Mouse (Mus musculus) MEL (cell line): Measurements from ENCODE around the gene Cmc4. TPM values are rescaled to one million over a fixed set of nuclear protein-coding genes. Genes with fewer than 3 reads are reported as not detected.
A peak's percentile ranks its signal among the peaks of the same experiment; 100 is the strongest.

ENCODE experiments used
- DNase-seq: peaks from one replicate; pipeline ENCODE4 v3.0.0; 2011; ENCODE audit warnings: low read depth, low spot score
- H3K27ac ChIP-seq: 2 replicates; pipeline ENCODE4 v1.5.1; 2012; ENCODE audit warnings: low read depth, mild to moderate bottlenecking, control low read depth, low read length, moderate library complexity; ENCODE audit not compliant: control insufficient read depth
- H3K27me3 ChIP-seq, 2 experiments: fragments of 150-350 bp in 1 of 2; sonication (generic) in 1 of 2; 2 replicates each; pipeline ENCODE4 v1.6.1; 2012; ENCODE audit warnings: low read length in 2 of 2, mild to moderate bottlenecking in 2 of 2, improper control_type of control experiment in 1 of 2, moderate library complexity in 1 of 2; ENCODE audit not compliant: insufficient read depth in 2 of 2, control insufficient read depth in 1 of 2
- H3K36me3 ChIP-seq, 2 experiments: 2 replicates each; pipeline ENCODE4 v1.6.1; 2012 to 2014; ENCODE audit warnings: low read length in 2 of 2, improper control_type of control experiment in 1 of 2, inconsistent platforms in 1 of 2, mild to moderate bottlenecking in 1 of 2; ENCODE audit not compliant: insufficient read depth in 2 of 2, control insufficient read depth in 1 of 2
- H3K4me1 ChIP-seq, 2 experiments: fragments of 150-350 bp in 1 of 2; sonication (generic) in 1 of 2; 2 replicates each; pipeline ENCODE4 v1.6.1; 2012; ENCODE audit warnings: low read length in 2 of 2, improper control_type of control experiment in 1 of 2, mild to moderate bottlenecking in 1 of 2; ENCODE audit not compliant: insufficient read depth in 2 of 2, control insufficient read depth in 1 of 2
- H3K4me3 ChIP-seq, 2 experiments: fragments of 150-350 bp in 1 of 2; sonication (generic) in 1 of 2; 2 replicates each; pipeline ENCODE4 v1.5.1; 2012; ENCODE audit warnings: low read depth in 2 of 2, low read length in 2 of 2, mild to moderate bottlenecking in 2 of 2, moderate library complexity in 2 of 2, control low read depth in 1 of 2, improper control_type of control experiment in 1 of 2; ENCODE audit not compliant: control insufficient read depth in 1 of 2, insufficient read depth in 1 of 2
- H3K79me2 ChIP-seq: 2 replicates; pipeline ENCODE4 v1.6.1; 2012; ENCODE audit warnings: mild to moderate bottlenecking, low read length, moderate library complexity; ENCODE audit not compliant: control insufficient read depth, poor library complexity, insufficient read depth
- H3K9ac ChIP-seq: 2 replicates; pipeline ENCODE4 v1.6.1; 2012; ENCODE audit warnings: low read depth, mild to moderate bottlenecking, control low read depth, low read length, moderate library complexity; ENCODE audit not compliant: control insufficient read depth, poor library complexity, severe bottlenecking
- H3K9me3 ChIP-seq: fragments of 150-350 bp; sonication (generic); replicated peaks from 2 replicates; pipeline ENCODE4 v1.6.1; 2012; ENCODE audit warnings: mild to moderate bottlenecking, low read length, improper control_type of control experiment, moderate library complexity; ENCODE audit not compliant: insufficient read depth
- CHD2 ChIP-seq: IDR thresholded peaks from 2 replicates; pipeline ENCODE4 v1.6.1; 2011; ENCODE audit warnings: low read length, improper control_type of control experiment
- EP300 ChIP-seq, 2 experiments: IDR thresholded peaks; 2 replicates each; pipeline ENCODE4 v1.6.1; 2011; ENCODE audit warnings: improper control_type of control experiment in 2 of 2, low read length in 2 of 2, low read depth in 1 of 2, mild to moderate bottlenecking in 1 of 2
- ETS1 ChIP-seq: IDR thresholded peaks from 2 replicates; pipeline ENCODE4 v1.6.1; 2012; ENCODE audit warnings: low read depth, mild to moderate bottlenecking, inconsistent platforms, low read length, improper control_type of control experiment, moderate library complexity
- GATA1 ChIP-seq: IDR thresholded peaks from 2 replicates; pipeline ENCODE4 v1.6.1; 2011; ENCODE audit warnings: low read depth, low read length, improper control_type of control experiment
- HCFC1 ChIP-seq: IDR thresholded peaks from 2 replicates; pipeline ENCODE4 v1.6.1; 2012; ENCODE audit warnings: low read depth, mild to moderate bottlenecking, inconsistent platforms, low read length, improper control_type of control experiment, moderate library complexity
- KAT2A ChIP-seq: conservative IDR thresholded peaks from 2 replicates; pipeline ENCODE4 v1.6.1; 2012; ENCODE audit warnings: low read depth, low read length, improper control_type of control experiment, inconsistent platforms
- NELFE ChIP-seq: IDR thresholded peaks from 2 replicates; pipeline ENCODE4 v1.6.1; 2011; ENCODE audit warnings: low read depth, low read length, improper control_type of control experiment
- RCOR1 ChIP-seq: IDR thresholded peaks from 2 replicates; pipeline ENCODE4 v1.6.1; 2012; ENCODE audit warnings: low read depth, mild to moderate bottlenecking, inconsistent platforms, low read length, improper control_type of control experiment
- TAL1 ChIP-seq: IDR thresholded peaks from 2 replicates; pipeline ENCODE4 v1.6.1; 2012; ENCODE audit warnings: mild to moderate bottlenecking, inconsistent platforms, low read length, moderate library complexity, mixed read lengths
- ZKSCAN1 ChIP-seq: IDR thresholded peaks from 2 replicates; pipeline ENCODE4 v1.6.1; 2012; ENCODE audit warnings: low read depth, mild to moderate bottlenecking, inconsistent platforms, low read length, improper control_type of control experiment, moderate library complexity
- polyA plus RNA-seq, 2 experiments: library from polyadenylated mRNA; stranded (reverse) in 1 of 2; unstranded in 1 of 2; fragments of >175 nt in 1 of 2; fragments of >200 nt in 1 of 2; gene quantifications; 2 replicates each; pipeline versions ENCODE4 v1.2.1 to v1.2.4; 2012; ENCODE audit warnings: low replicate concordance in 2 of 2, low read depth in 1 of 2; ENCODE audit not compliant: insufficient read length in 2 of 2, insufficient read depth in 1 of 2, missing spikeins in 1 of 2
- total RNA-seq: library from RNA; depleted of rRNA; stranded (reverse); fragments of 300-350 nt; gene quantifications from 2 replicates; pipeline ENCODE4 v1.2.3, GENCODE M21; 2012; rRNA removed

Gene Cmc4
- total and polyA plus RNA-seq, 3 experiments, result 10.6 to 10.7 TPM; not detected in 1

- no peak for TF ChIP-seq ZKSCAN1
- TF ChIP-seq HCFC1, result no peak
- no peak for TF ChIP-seq GATA1
- no peak for TF ChIP-seq TAL1
- peak in 1 of 2 experiments; percentile 11; a peak in 1 of 4 replicates for TF ChIP-seq EP300 (IDR thresholded peaks at IDR 0.05; ENCODE audit: low read depth in 1 of 2, low read length in 2 of 2)
These were observed 43.5 kb downstream of the Cmc4 start (continued) for GRCm38 (mm10) chrX:75372666-75373425.

DNA sequence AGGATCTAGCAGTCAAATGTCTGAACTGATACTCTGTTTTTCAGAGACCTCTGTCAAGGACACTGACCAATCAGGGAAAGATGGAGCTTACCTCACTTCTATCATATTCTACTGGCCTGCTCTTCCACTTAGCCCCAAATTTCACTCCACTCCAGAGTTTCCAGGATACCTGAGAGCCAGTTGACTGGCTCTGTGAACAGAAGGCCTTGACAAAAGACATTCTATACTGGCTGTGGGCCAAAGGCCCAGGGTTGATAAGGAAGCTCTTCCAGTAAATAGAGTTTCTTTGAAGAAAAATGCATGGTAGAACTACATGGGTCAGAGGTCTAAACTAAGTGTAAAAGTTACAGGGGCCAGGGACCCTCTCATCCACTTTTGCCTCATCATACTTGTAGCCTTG lies 46.2 kb downstream of the Cmc4 start:
- TF ChIP-seq KAT2A, result no peak
- peak; percentile 71 for TF ChIP-seq GATA1
- TF ChIP-seq NELFE, result no peak
- no peak for TF ChIP-seq CHD2
- TF ChIP-seq RCOR1, result no peak
- peak; percentile 32; the same call in 1 of the 2 replicates for TF ChIP-seq ETS1
- peak in 1 of 2 experiments; percentile 33; a peak in 1 of 4 replicates for TF ChIP-seq EP300 (IDR thresholded peaks at IDR 0.05; ENCODE audit: low read depth in 1 of 2, low read length in 2 of 2)

More for the DNA sequence above, 46.2 kb downstream of the Cmc4 start:
- Histone ChIP-seq H3K27ac (peak overlapping the region; percentile 22; the same call in 1 of the 2 replicates), H3K4me3 (no peak overlapping the region), H3K79me2 (no peaks in the 10 kb centered on the region), H3K27me3 (no peaks in the 10 kb centered on the region), H3K36me3 (peaks cover 0 to 9% of the 10 kb centered on the region in 2 experiments; a peak in 2 of 4 replicates), H3K9ac (no peak overlapping the region), H3K9me3 (no peaks in the 10 kb centered on the region), H3K4me1 (peaks cover 8 to 9% of the 10 kb centered on the region in 2 experiments)
- peak; percentile 79 for DNase-seq

Other genes starting within 250 kb of the Cmc4 start
- gene Fundc2, start 34.2 kb downstream of the Cmc4 start, total RNA-seq, result 17.0 and 18.0 TPM in 2 replicates
- gene Fundc2, start 34.2 kb downstream of the Cmc4 start, polyA plus RNA-seq, result 10 to 100 TPM in 1 of 2 experiments, not detected in 1; 41.5 TPM
- gene F8, start 34.0 kb downstream of the Cmc4 start, total RNA-seq, result 0.65 and 1.1 TPM in 2 replicates
- under 1 TPM in 1 of 2 experiments, not detected in 1; 0.67 TPM for gene F8, start 34.0 kb downstream of the Cmc4 start, polyA plus RNA-seq
- 4.3 TPM in 2 replicates for gene Mtcp1, start within 50 bp of the Cmc4 start, total RNA-seq
- gene Mtcp1, start within 50 bp of the Cmc4 start, polyA plus RNA-seq, result 1 to 10 TPM in 1 of 2 experiments, not detected in 1; 7.6 TPM
- gene Brcc3, start within 50 bp of the Cmc4 start, total RNA-seq, result 18.4 and 18.6 TPM in 2 replicates
- 10 to 100 TPM in 1 of 2 experiments, not detected in 1; 51.7 TPM for gene Brcc3, start within 50 bp of the Cmc4 start, polyA plus RNA-seq
- 71.6 and 81.4 TPM in 2 replicates for gene Vbp1, start 97.7 kb upstream of the Cmc4 start, total RNA-seq
- 10 to 100 TPM in 1 of 2 experiments, not detected in 1; 61.9 TPM for gene Vbp1, start 97.7 kb upstream of the Cmc4 start, polyA plus RNA-seq
- not detected in 2 replicates for gene Rab39b, start 161.6 kb upstream of the Cmc4 start, total RNA-seq
- gene Rab39b, start 161.6 kb upstream of the Cmc4 start, polyA plus RNA-seq, result not detected